Mouse (Mus musculus) lung, adult 2 months (tissue): Measurements from ENCODE around the gene Tprg.

ENCODE experiments used
- CTCF ChIP-seq: fragments of 200-500 bp; IDR thresholded peaks from 2 replicates; pipeline ENCODE4 v1.5.1; 2011; ENCODE audit warnings: mild to moderate bottlenecking, low read length, control low read depth; ENCODE audit not compliant: insufficient read depth
- POLR2A ChIP-seq: fragments of 200-500 bp; IDR thresholded peaks from 2 replicates; pipeline ENCODE4 v1.6.1; 2011; ENCODE audit warnings: low read depth, mild to moderate bottlenecking, control low read depth, low read length, borderline replicate concordance; ENCODE audit errors: extremely low read depth

GRCm38 (mm10) chr16:25440039-25440438 is 153.4 kb downstream of the Tprg start:
- TF ChIP-seq CTCF = no peak
- no peak for TF ChIP-seq POLR2A
